Mouse (Mus musculus): ENCODE results near the gene Tm2d3.

Tm2d3 gene

DNA sequence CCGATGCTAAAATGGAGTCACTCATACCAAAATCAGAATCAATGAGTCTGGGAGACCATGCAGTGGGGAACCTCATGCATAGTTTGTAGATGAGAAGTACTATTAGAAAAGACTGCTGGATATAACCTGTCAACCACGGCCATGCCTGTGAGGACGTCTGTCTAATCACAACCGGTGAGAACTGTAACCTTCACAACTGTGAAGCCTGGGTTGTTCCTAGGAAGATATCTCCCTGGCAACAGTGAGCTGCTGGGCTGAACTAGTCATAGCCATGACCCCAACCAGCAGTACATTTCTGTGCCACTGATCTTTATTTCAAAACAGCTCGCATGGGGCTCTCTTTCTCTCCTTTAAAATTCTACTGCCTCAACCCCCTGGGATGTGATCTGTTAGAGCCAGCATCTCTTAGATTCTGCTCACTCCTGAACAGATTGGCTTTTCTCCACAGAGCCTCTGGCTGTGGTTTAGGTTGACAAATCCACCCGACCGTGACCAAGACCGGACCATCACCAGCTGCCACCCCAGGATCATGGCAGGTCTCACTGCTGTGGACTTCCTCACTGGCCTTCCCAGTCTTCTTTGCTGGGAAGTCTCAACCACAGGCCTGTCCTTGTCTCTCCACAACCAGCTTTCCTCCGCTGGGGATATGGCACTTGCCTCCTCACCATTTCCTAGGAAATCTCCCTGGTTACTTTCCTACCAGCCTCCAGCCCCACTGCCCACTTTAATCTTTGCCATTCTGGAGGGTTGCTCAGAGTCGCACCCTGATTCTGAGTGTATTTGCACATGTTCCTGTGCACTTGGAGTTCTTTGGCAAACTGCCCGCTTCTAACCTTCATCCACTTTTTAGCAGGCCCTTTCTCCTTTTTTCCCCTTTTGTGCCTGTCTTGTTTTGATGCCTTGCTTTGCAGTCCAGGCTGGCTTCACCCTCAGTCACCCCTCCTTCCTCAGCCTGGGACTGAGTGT, 57.3 kb downstream of the Tm2d3 start:
- TF ChIP-seq GATA4 (IDR thresholded peaks at IDR 0.05; ENCODE audit: insufficient replicate concordance, low read length) = no peak
